Mouse (Mus musculus) heart, embryonic 13.5 days (tissue): ENCODE measurements at regions not wholly inside any gene's neighbourhood (a gene's known extent, or its start where the extent isn't known, plus 50 kb on each side); places are given as distances from the start of the nearest gene placed in this dataset.

ENCODE experiments used
- ATAC-seq: fragments of 200-750 bp; cut with Nextera tagmentation; 2 replicates; pipeline ENCODE4 v1.8.0; 2017; ENCODE audit warnings: moderate TSS enrichment; ENCODE audit not compliant: insufficient number of reproducible peaks, low FRiP score, low TSS enrichment; ENCODE audit errors: extremely low read depth
- H3K27ac ChIP-seq: fragments of 300-500 bp; sonication (generic); replicated peaks from 2 replicates; pipeline ENCODE4 v1.5.1; 2015; ENCODE audit warnings: moderate library complexity, mild to moderate bottlenecking, inconsistent platforms
- H3K27me3 ChIP-seq: fragments of 300-500 bp; sonication (generic); replicated peaks from 2 replicates; pipeline ENCODE4 v1.6.1; 2015; ENCODE audit warnings: mild to moderate bottlenecking, inconsistent platforms
- H3K36me3 ChIP-seq: fragments of 300-500 bp; sonication (generic); 2 replicates; pipeline ENCODE4 v1.6.1; 2015; ENCODE audit warnings: mild to moderate bottlenecking, inconsistent platforms
- H3K4me1 ChIP-seq: fragments of 300-500 bp; sonication (generic); 2 replicates; pipeline ENCODE4 v1.6.1; 2015; ENCODE audit warnings: inconsistent platforms
- H3K4me2 ChIP-seq: fragments of 300-500 bp; sonication (generic); 2 replicates; pipeline ENCODE4 v1.6.1; 2015; ENCODE audit warnings: inconsistent platforms, mild to moderate bottlenecking, moderate library complexity
- H3K4me3 ChIP-seq: fragments of 300-500 bp; sonication (generic); 2 replicates; pipeline ENCODE4 v1.5.1; 2015; ENCODE audit warnings: moderate library complexity, mild to moderate bottlenecking, inconsistent platforms
- H3K9ac ChIP-seq: fragments of 300-500 bp; sonication (generic); 2 replicates; pipeline ENCODE4 v1.6.1; 2015; ENCODE audit warnings: inconsistent platforms, mild to moderate bottlenecking, moderate library complexity
- H3K9me3 ChIP-seq: fragments of 300-500 bp; sonication (generic); 2 replicates; pipeline ENCODE4 v1.6.1; 2016; ENCODE audit warnings: inconsistent platforms
- WGBS: fragments of 180-500 bp; shearing (Covaris S2); methylation state at CpG from one replicate; pipeline ENCODE4 v1.1.7; 2015; ENCODE audit warnings: mixed read lengths; 5-methylcytosine and 5-hydroxymethylcytosine counted together

DNA sequence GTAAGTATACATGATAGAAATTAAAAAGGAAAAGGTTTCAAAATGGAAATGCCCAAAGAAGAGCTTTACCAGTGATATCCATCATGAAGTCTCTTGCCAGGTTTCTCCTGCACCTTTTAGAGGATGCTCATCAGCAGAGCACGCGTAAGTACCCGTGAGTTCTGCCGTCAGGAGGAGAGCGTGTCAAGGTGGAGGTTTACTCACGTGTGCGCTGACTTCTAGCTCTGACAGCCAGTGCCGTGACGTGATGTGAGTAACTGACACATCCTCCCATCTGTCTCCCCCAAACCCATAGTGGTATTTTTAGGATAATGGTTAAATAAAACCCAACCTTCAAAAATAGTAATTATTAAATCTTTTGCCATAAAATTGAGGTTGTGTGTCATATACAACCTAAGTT, 55.3 kb downstream of the Adra2a start:
- Histone ChIP-seq H3K27me3 (peaks cover 5% of the 10 kb centered on the region; the same call in 1 of the 2 replicates), H3K27ac (no peak overlapping the region), H3K36me3 (no peaks in the 10 kb centered on the region), H3K4me3 (no peak overlapping the region), H3K4me2 (no peak overlapping the region), H3K9ac (no peak overlapping the region), H3K4me1 (0 out of 2 replicates have a peak, but pooled peaks cover 2% of the 10 kb centered on the region), H3K9me3 (no peaks in the 10 kb centered on the region)
- ATAC-seq = no peak
- 79% methylated on average over 9 of the region's 9 CpGs for WGBS

DNA sequence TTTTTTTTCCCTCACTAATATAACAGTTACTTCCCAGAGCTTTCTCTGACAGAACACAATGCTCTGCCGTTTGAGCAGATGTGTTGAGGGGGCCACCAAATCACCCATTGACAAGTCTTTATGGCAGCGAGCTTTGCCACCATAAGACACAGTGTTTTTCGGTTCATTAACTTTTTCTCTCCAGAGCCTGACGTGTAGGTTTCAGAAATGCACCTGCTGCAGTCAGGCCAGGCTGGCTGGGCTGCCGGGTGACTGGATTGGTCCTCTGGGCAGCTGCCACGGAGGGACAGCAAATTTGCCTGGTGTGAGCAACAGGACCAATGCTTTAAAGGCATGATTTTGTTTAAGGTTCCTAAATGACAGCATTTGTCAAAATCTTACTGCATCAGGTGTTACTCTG, 55.8 kb downstream of the Adra2a start:
- Histone ChIP-seq H3K27ac (no peak overlapping the region), H3K4me2 (no peak overlapping the region), H3K9me3 (no peaks in the 10 kb centered on the region), H3K9ac (no peak overlapping the region), H3K4me3 (no peak overlapping the region), H3K27me3 (peaks cover 5% of the 10 kb centered on the region; the same call in 1 of the 2 replicates), H3K4me1 (no peaks in the 10 kb centered on the region), H3K36me3 (no peaks in the 10 kb centered on the region)
- 64% methylated on average over 6 of the region's 6 CpGs for WGBS
- no peak for ATAC-seq

DNA sequence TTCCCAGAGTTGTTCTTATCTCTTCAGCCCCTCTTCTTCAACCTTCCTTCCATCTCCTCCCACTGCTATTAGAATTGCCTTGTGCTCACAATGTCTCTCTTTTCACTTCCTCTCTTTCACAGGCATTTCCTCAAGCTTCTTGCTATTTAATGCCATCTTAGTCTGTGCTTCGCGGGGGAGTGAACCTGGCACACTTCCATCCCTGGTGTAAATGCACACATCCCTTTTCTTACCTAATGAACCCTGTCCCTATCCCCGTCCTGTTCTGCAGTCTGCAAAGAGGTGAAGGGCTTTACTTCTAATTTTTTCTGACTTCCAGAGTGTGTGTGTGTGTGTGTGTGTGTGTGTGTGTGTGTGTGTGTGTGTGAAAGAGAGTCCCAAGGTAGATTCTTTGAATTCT, 62.6 kb downstream of the Adra2a start:
- 0 out of 2 replicates have a peak, but pooled peaks cover 2% of the 10 kb centered on the region for H3K9me3 ChIP-seq
- no peaks in the 10 kb centered on the region for H3K36me3 ChIP-seq
- no peak overlapping the region for H3K27ac ChIP-seq
- WGBS = 51% methylated on average over 3 of the region's 3 CpGs
- no peak for ATAC-seq
- no peaks in the 10 kb centered on the region for H3K4me1 ChIP-seq
- no peak overlapping the region for H3K9ac ChIP-seq
- H3K4me2 ChIP-seq = no peak overlapping the region
- H3K4me3 ChIP-seq = no peak overlapping the region
- H3K27me3 ChIP-seq = no peaks in the 10 kb centered on the region

DNA sequence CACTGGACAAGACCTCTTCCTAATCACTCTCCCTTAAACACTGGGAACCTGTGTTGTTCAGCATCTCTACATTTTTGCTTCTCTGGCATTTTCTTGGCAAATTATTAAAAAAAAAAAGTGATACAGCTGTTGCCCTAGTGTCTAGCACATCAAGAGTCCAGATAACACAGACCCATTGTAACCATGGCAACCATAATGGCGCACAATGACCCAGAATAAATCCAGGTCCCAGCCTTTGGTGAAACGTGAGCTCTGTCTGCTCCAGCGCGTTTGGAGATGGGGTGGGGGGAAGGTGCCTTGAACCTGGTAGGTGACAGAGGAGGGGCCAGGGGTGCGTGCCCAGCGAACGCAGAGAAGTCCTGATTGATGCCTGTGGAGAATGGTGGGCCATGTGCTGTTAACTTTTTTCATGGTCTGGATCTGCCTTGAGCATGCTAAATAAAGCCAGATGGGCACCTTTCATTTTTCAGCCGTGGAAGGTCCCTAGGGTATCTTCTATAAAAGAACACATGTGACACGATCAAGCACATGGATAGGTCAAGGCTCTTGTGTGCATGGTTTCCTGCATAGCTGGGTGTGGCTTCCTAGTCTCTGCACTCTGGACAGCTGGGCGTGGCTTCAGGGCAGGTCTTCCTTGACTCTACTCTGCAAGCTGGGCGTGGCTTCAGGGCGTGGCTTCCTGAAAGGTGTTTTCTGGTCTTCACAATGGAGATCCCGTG, 63.3 kb downstream of the Adra2a start:
- Histone ChIP-seq H3K27ac (no peak overlapping the region), H3K36me3 (no peaks in the 10 kb centered on the region), H3K4me3 (no peak overlapping the region), H3K9ac (no peak overlapping the region), H3K4me2 (no peak overlapping the region), H3K27me3 (0 out of 2 replicates have a peak, but pooled peaks cover 4% of the 10 kb centered on the region), H3K4me1 (no peaks in the 10 kb centered on the region), H3K9me3 (0 out of 2 replicates have a peak, but pooled peaks cover 2% of the 10 kb centered on the region)
- WGBS = 59% methylated on average over 13 of the region's 13 CpGs
- no peak for ATAC-seq

DNA sequence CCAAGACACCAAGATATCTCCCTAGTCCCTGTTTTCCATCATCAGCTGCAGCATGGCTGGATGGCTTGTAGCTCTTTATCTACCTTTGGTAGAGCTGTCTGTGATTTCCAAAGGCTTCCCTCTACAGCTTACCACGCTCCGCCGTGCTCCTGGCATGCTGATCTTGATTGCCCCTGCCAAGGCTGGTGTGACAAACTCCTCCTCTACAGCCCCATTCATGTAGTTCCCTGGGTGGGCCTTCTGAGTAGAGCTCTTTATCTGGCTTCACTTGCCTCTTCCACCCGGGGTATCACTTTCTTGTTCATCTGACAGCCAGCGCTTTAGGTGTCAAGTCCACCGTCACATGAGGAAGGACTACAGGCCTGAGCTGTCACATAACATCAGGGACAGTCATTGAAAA, 66.1 kb downstream of the Adra2a start:
- 69% methylated on average over 6 of the region's 6 CpGs for WGBS
- no peak for ATAC-seq

DNA sequence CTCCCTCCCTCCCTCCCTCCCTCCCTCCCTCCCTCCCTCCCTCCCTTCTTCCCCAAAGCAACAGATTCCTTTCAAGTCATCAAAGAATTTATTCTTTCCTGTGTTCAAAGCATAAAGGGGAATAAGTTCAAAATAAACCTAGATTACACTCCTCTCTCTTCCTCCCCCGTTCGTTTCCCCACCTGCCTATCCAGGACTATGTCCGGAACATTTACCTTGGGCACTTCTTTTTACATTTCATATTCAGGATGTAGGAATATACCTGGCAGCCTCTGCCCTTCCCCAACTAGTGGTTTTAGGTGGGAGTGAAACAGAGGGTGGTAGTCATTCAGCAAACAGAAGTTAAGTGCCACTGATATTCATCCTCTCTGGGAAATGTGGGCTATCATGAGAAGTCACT, 68.7 kb downstream of the Adra2a start:
- 85% methylated on average over 3 of the region's 3 CpGs for WGBS
- Histone ChIP-seq H3K4me3 (no peak overlapping the region), H3K4me2 (no peak overlapping the region), H3K27me3 (peaks cover 28% of the 10 kb centered on the region), H3K9ac (no peak overlapping the region), H3K4me1 (peaks cover 9% of the 10 kb centered on the region), H3K27ac (no peak overlapping the region), H3K9me3 (0 out of 2 replicates have a peak, but pooled peaks cover 2% of the 10 kb centered on the region), H3K36me3 (no peaks in the 10 kb centered on the region)
- no peak for ATAC-seq

More for the DNA sequence above, 66.1 kb downstream of the Adra2a start:
- Histone ChIP-seq H3K27ac (no peak overlapping the region), H3K9ac (no peak overlapping the region), H3K4me2 (no peak overlapping the region), H3K9me3 (0 out of 2 replicates have a peak, but pooled peaks cover 2% of the 10 kb centered on the region), H3K27me3 (peaks cover 21% of the 10 kb centered on the region), H3K4me1 (peaks cover 5% of the 10 kb centered on the region; the same call in 1 of the 2 replicates), H3K4me3 (no peak overlapping the region), H3K36me3 (no peaks in the 10 kb centered on the region)

DNA sequence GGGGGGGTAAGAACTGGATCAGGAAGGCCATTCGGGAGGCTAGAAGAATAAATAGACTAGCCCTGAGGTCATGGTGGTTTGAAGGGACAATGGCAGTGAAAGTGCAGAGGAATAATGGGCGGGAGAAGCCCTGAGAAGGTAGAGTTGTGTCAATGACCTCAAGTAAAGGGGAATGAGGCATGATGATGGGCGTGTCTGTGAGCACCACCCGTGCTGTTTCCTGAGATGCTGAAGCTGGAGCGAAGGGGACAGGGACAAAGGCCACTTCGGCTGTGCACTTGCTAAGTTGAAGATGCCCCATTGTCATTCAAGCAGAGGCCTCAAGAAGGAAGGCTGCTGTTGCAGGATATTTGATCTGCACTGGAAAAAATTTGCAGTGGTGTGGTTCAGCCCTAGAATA, 69.5 kb downstream of the Adra2a start:
- Histone ChIP-seq H3K27ac (no peak overlapping the region), H3K4me1 (peaks cover 9% of the 10 kb centered on the region), H3K4me2 (no peak overlapping the region), H3K4me3 (no peak overlapping the region), H3K9ac (no peak overlapping the region), H3K9me3 (0 out of 2 replicates have a peak, but pooled peaks cover 2% of the 10 kb centered on the region), H3K36me3 (no peaks in the 10 kb centered on the region), H3K27me3 (peaks cover 28% of the 10 kb centered on the region)
- no peak for ATAC-seq
- 70% methylated on average over 6 of the region's 6 CpGs for WGBS

DNA sequence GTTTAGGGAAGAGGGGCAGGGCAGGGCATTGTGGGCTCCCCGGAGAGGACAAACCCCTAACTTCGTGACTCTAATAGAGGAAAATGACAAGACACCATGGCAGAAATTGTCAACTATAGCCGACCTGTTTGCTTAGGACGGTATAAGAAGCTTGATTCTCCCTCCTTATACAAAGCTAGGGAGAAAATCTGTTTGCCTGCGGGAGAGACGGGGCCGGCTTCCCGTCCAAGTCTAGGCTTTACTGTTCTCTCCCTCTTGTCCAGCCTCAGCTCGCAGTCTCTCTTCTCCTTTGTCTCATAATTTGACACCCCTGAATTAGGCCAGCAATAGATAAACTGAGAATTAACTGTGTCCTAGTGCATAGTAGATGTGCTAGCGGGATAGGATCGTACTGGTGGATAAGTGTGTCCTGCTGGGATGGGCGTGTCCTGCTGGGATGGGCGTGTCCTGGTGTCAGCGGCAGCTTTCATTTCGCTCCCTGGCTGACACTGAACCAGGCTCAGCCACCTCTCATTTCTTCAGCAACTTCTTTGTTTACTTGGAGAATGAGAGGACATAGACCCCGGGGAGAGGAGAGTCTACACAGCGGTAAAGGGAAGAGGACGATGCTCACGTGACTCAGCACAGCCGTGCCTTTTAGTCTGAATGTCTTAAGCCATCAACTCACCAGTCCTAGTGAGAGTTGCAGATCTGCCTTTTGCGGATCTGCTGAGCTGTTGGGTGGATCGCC, 70.8 kb downstream of the Adra2a start:
- peak overlapping the region; percentile 74 for H3K9ac ChIP-seq
- 0 out of 2 replicates have a peak, but pooled peaks cover 2% of the 10 kb centered on the region for H3K9me3 ChIP-seq
- H3K36me3 ChIP-seq = no peaks in the 10 kb centered on the region
- WGBS = 9% methylated on average over 22 of the region's 22 CpGs
- peaks cover 13% of the 10 kb centered on the region for H3K4me1 ChIP-seq
- peak overlapping the region; percentile 65 for H3K4me3 ChIP-seq
- ATAC-seq = no peak; the same call in 1 of the 2 replicates
- peak overlapping the region; percentile 73 for H3K4me2 ChIP-seq
- peaks cover 28% of the 10 kb centered on the region for H3K27me3 ChIP-seq
- H3K27ac ChIP-seq = no peak overlapping the region

DNA sequence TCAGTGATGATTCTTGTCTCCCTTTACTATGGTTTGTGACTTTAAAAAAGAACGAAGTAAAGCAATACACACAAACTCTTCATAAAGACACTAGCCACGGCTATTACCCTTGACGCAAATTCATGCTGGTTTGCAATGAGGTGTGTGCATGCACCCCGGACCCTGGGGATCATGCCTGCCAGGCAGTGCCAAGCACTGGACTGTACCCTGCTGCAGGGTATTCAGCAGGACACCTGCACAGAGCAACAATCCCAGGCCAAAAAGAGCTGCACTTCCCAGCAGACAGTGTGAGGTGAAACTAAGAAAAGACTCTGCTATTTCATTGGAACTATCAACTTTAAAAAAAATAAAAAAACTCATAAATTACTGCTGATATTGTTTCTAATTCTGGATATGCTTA, 71.4 kb downstream of the Adra2a start:
- Histone ChIP-seq H3K9me3 (no peaks in the 10 kb centered on the region), H3K4me3 (peak overlapping the region; percentile 65), H3K36me3 (no peaks in the 10 kb centered on the region), H3K4me2 (peak overlapping the region; percentile 73), H3K27me3 (peaks cover 28% of the 10 kb centered on the region), H3K27ac (no peak overlapping the region), H3K9ac (peak overlapping the region; percentile 74), H3K4me1 (peaks cover 13% of the 10 kb centered on the region)
- ATAC-seq = no peak
- 50% methylated on average over 4 of the region's 4 CpGs for WGBS

DNA sequence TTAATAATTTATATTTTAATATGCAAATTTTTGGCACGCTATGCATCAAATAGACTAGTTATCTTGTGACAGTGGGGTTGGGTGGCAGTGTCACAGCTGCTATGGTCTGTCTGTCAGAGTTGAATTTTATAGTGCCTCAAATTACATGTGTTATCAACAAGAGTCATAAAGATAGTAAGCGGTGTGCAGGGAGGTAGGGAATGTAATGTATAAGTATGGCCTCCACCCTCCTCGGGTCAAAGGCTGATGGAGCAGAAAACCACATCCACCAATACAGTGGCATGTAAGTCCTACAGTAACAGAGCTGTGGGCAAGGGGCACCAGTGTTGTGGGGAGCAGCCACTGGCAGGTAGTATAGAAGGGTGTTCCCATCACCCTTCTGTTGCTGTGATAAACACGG, 72.9 kb downstream of the Adra2a start:
- Histone ChIP-seq H3K27ac (no peak overlapping the region), H3K9me3 (no peaks in the 10 kb centered on the region), H3K9ac (no peak overlapping the region), H3K27me3 (peaks cover 28% of the 10 kb centered on the region), H3K36me3 (no peaks in the 10 kb centered on the region), H3K4me2 (no peak overlapping the region), H3K4me1 (peaks cover 13% of the 10 kb centered on the region), H3K4me3 (no peak overlapping the region)
- WGBS = 61% methylated on average over 4 of the region's 4 CpGs
- ATAC-seq = no peak

DNA sequence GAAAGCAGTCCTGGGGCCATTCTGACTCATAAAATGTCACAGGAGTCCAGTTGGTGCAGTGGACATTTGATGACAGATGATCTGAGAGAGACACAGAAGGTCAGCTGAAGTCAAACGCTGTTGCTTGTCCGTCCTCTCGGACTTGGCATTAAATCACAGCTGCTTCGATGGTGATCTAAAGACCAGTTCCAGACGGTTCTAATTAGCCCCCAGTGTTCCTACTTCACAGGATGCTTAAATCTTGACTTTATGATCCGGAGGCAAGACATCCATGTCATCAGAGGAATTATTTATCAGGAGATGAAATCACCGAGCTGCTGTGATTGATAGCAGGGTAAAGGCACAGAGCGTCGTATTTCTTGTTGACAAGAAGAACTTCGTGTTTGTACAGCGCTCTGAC, 73.7 kb downstream of the Adra2a start:
- Histone ChIP-seq H3K36me3 (no peaks in the 10 kb centered on the region), H3K27ac (no peak overlapping the region), H3K4me3 (no peak overlapping the region), H3K4me1 (peaks cover 13% of the 10 kb centered on the region), H3K9me3 (no peaks in the 10 kb centered on the region), H3K27me3 (peaks cover 23% of the 10 kb centered on the region), H3K9ac (no peak overlapping the region), H3K4me2 (no peak overlapping the region)
- 69% methylated on average over 11 of the region's 11 CpGs for WGBS
- no peak for ATAC-seq
